Mouse (Mus musculus) stomach, embryonic 15.5 days (tissue): ENCODE results near the gene Zp2. TPM values are rescaled to one million over a fixed set of nuclear protein-coding genes. Genes with fewer than 3 reads are reported as not detected.
A peak's percentile ranks its signal among the peaks of the same experiment; 100 is the strongest.

Experiments
- ATAC-seq: fragments of 200-750 bp; cut with Nextera tagmentation; 2 replicates; pipeline ENCODE4 v1.8.0; 2017; ENCODE audit warnings: low read depth, moderate number of reproducible peaks, moderate TSS enrichment; ENCODE audit not compliant: insufficient read depth, low FRiP score
- H3K27ac ChIP-seq: fragments of 300-500 bp; sonication (generic); 2 replicates; pipeline ENCODE4 v1.5.1; 2015; ENCODE audit warnings: mild to moderate bottlenecking, inconsistent platforms
- H3K27me3 ChIP-seq: fragments of 300-500 bp; sonication (generic); replicated peaks from 2 replicates; pipeline ENCODE4 v1.6.1; 2015; ENCODE audit warnings: inconsistent platforms
- H3K36me3 ChIP-seq: fragments of 300-500 bp; sonication (generic); 2 replicates; pipeline ENCODE4 v1.6.1; 2015; ENCODE audit warnings: inconsistent platforms
- H3K4me1 ChIP-seq: fragments of 300-500 bp; sonication (generic); 2 replicates; pipeline ENCODE4 v1.6.1; 2015; ENCODE audit warnings: inconsistent platforms
- H3K4me2 ChIP-seq: fragments of 300-500 bp; sonication (generic); 2 replicates; pipeline ENCODE4 v1.6.1; 2015; ENCODE audit warnings: mild to moderate bottlenecking, inconsistent platforms
- H3K4me3 ChIP-seq: fragments of 300-500 bp; sonication (generic); replicated peaks from 2 replicates; pipeline ENCODE4 v1.5.1; 2015; ENCODE audit warnings: inconsistent platforms
- H3K9ac ChIP-seq: fragments of 300-500 bp; sonication (generic); 2 replicates; pipeline ENCODE4 v1.6.1; 2015; ENCODE audit warnings: inconsistent platforms
- H3K9me3 ChIP-seq: fragments of 300-500 bp; sonication (generic); 2 replicates; pipeline ENCODE4 v1.6.1; 2016; ENCODE audit warnings: inconsistent platforms
- WGBS: fragments of 180-500 bp; shearing (Covaris S2); methylation state at CpG from one replicate; pipeline ENCODE4 v1.1.7; 2015; 5-methylcytosine and 5-hydroxymethylcytosine counted together
- polyA plus RNA-seq: library from polyadenylated mRNA; unstranded; fragments of >200 nt; fragmentation: Nextera tagmentation; extraction: Ambion mirVana; gene quantifications from 2 replicates; pipeline ENCODE4 v1.2.1, GENCODE M21; 2015

Zp2 gene
- 0.15 TPM in 1 of 2 replicates, not detected in the other for polyA plus RNA-seq

DNA sequence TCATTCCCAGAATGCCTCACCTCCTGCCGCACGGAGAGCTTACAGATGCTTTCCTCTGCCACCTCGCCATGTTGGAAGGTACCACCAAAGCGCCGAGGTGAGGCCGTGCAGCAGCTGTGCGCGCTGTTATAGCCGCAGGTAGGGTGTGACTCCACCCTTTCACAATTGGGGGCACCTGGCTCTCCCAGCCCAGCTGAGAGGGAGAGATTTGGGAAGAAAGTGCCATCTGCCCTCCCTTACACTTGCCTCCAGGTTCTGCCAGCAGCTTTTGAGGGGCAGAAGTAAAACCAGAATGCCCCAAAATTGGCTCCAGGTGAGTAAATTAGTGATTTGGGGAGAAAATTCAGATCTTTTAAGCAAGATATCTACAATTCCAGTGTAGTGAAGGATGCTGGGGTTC, at the start of gene Zp2:
Zp2 (minus strand) TSS at position 101 of the 400 bp plus-strand sequence.
- no peak within 1 kb of the TSS for H3K27ac ChIP-seq
- no peaks in the 10 kb centered on the region for H3K4me1 ChIP-seq
- no peaks in the 10 kb centered on the region for H3K9me3 ChIP-seq
- H3K4me2 ChIP-seq, result no peak within 1 kb of the TSS
- 0 out of 2 replicates have a peak, but pooled peaks cover 4% of the 10 kb centered on the region for H3K27me3 ChIP-seq
- 62% methylated on average over 9 of the region's 9 CpGs for WGBS
- ATAC-seq, result no peak
- no peak within 1 kb of the TSS for H3K4me3 ChIP-seq
- no peaks in the 10 kb centered on the region for H3K36me3 ChIP-seq
- no peak within 1 kb of the TSS for H3K9ac ChIP-seq

- Histone ChIP-seq H3K4me1 (no peaks in the 10 kb centered on the region), H3K9ac (no peak overlapping the region), H3K9me3 (no peaks in the 10 kb centered on the region), H3K36me3 (no peaks in the 10 kb centered on the region), H3K27me3 (no peaks in the 10 kb centered on the region), H3K4me2 (no peak overlapping the region), H3K27ac (no peak overlapping the region), H3K4me3 (no peak overlapping the region)
- WGBS, result 74% methylated on average over 6 of the region's 6 CpGs
- ATAC-seq, result no peak
Measured at GRCm38 (mm10) chr7:120192816-120193215, 47.7 kb upstream of the Zp2 start.

GRCm38 (mm10) chr7:120192207-120192606, 47.1 kb upstream of the Zp2 start:
- Histone ChIP-seq H3K36me3 (no peaks in the 10 kb centered on the region), H3K4me2 (no peak overlapping the region), H3K9me3 (no peaks in the 10 kb centered on the region), H3K9ac (no peak overlapping the region), H3K27ac (no peak overlapping the region), H3K4me1 (no peaks in the 10 kb centered on the region), H3K4me3 (no peak overlapping the region), H3K27me3 (no peaks in the 10 kb centered on the region)
- no peak for ATAC-seq
- WGBS, result 38% methylated on average over 3 of the region's 3 CpGs

DNA sequence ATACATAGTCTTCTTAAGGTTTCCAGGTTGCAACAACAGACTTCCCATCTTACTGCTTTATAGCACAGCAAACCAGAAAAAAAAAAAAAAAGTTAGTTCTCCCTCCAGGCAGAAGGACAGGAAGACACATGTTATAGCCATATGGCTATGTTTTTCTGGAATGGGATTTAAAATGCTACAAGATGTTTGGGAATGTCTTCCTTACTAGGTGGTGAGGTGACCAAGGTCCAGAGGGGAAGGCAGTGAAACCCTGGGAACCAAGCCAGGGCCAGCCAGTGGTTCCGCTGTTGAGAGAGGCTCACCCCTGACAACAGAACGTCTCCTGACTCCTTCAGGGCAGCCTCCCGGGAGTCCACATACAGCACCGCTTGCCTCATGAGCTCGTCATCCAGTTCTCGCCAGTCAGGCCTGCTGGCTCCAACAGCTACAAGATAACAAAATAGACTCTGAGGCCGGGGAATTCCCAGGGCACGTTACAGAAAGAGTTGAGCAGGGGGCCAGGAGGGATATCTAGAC, 45.1 kb upstream of the Zp2 start:
- H3K4me2 ChIP-seq, result no peak overlapping the region
- H3K4me3 ChIP-seq, result no peak overlapping the region
- H3K27me3 ChIP-seq, result no peaks in the 10 kb centered on the region
- no peak overlapping the region for H3K9ac ChIP-seq
- H3K4me1 ChIP-seq, result no peaks in the 10 kb centered on the region
- no peak overlapping the region for H3K27ac ChIP-seq
- no peaks in the 10 kb centered on the region for H3K9me3 ChIP-seq
- no peaks in the 10 kb centered on the region for H3K36me3 ChIP-seq
- no peak for ATAC-seq
- 45% methylated on average over 8 of the region's 8 CpGs for WGBS

- 50% methylated on average over 8 of the region's 8 CpGs for WGBS
- peak; percentile 66; the same call in 1 of the 2 replicates for ATAC-seq
- Histone ChIP-seq H3K4me3 (no peak overlapping the region), H3K27me3 (no peaks in the 10 kb centered on the region), H3K27ac (no peak overlapping the region), H3K9ac (no peak overlapping the region), H3K4me1 (no peaks in the 10 kb centered on the region), H3K9me3 (no peaks in the 10 kb centered on the region), H3K36me3 (no peaks in the 10 kb centered on the region), H3K4me2 (no peak overlapping the region)
Measured at GRCm38 (mm10) chr7:120189369-120190149, 44.5 kb upstream of the Zp2 start.

DNA sequence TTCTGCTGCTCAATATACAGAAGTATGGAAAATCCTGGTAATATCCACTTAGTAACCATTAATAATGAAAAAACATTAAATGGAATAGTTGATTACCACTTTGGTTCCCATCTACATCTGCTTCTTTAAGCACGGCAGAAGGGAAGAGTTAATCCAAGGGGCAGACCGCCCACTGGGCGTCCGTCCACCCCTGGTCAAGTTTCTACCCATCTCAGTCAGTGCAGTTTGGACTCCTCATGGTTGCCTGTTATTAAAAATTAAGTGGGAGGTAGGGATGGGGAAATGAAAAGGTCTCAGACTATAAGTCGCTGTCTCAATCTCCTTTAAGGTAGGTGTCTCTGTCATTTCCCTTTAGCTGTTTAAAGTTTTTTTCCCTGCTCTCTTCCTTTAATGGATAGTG, 43.9 kb upstream of the Zp2 start:
- H3K36me3 ChIP-seq, result no peaks in the 10 kb centered on the region
- no peaks in the 10 kb centered on the region for H3K27me3 ChIP-seq
- no peak overlapping the region for H3K9ac ChIP-seq
- no peak overlapping the region for H3K4me2 ChIP-seq
- no peak overlapping the region for H3K27ac ChIP-seq
- H3K4me1 ChIP-seq, result no peaks in the 10 kb centered on the region
- no peaks in the 10 kb centered on the region for H3K9me3 ChIP-seq
- no peak for ATAC-seq
- H3K4me3 ChIP-seq, result no peak overlapping the region
- WGBS, result 85% methylated on average over 5 of the region's 5 CpGs

GRCm38 (mm10) chr7:120182891-120183290, 37.8 kb upstream of the Zp2 start:
- Histone ChIP-seq H3K36me3 (no peaks in the 10 kb centered on the region), H3K4me2 (no peak overlapping the region), H3K4me3 (no peak overlapping the region), H3K9ac (no peak overlapping the region), H3K27me3 (no peaks in the 10 kb centered on the region), H3K27ac (no peak overlapping the region), H3K9me3 (no peaks in the 10 kb centered on the region), H3K4me1 (no peaks in the 10 kb centered on the region)
- no peak for ATAC-seq

DNA sequence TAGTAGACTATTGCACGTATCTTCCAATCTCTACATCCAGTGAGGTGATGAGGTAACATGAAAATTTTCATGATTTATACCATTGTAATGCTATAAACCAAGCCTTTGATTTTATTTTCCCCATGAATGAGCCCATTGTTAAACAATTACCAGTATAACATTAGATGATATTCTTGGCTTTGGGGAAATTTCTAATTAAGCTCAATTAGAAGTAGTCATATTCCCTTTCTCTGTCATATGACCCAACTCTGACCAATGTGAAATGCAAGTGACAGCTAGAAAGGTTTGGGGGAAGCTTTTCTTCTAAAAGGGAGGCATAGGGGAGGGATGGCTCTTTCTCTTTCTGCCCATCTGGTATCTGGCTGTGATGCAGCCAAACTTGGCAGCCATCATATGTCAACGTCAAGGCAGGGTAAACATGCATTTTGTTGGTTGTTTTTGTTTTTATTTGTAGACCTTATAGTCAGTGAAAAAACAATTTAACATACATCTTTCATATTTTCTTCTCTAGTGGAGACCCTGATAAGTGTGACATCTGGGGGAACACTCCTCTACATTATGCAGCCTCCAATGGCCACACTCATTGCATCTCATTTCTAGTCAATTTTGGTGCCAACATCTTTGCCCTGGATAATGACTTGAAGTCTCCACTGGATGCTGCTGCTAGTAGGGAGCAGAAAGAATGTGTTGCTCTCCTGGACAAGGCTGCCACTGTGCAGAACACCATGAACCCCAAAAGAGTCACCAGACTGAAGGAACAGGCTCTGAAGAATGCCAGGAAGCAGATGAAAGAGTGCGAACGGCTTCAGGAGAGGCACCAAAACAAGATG, 36.5 kb upstream of the Zp2 start:
- ATAC-seq, result no peak
- no peaks in the 10 kb centered on the region for H3K9me3 ChIP-seq
- no peak overlapping the region for H3K4me3 ChIP-seq
- no peak overlapping the region for H3K9ac ChIP-seq
- no peak overlapping the region for H3K27ac ChIP-seq
- no peaks in the 10 kb centered on the region for H3K27me3 ChIP-seq
- H3K36me3 ChIP-seq, result no peaks in the 10 kb centered on the region
- H3K4me1 ChIP-seq, result no peaks in the 10 kb centered on the region
- WGBS, result 83% methylated on average over 4 of the region's 4 CpGs
- no peak overlapping the region for H3K4me2 ChIP-seq

DNA sequence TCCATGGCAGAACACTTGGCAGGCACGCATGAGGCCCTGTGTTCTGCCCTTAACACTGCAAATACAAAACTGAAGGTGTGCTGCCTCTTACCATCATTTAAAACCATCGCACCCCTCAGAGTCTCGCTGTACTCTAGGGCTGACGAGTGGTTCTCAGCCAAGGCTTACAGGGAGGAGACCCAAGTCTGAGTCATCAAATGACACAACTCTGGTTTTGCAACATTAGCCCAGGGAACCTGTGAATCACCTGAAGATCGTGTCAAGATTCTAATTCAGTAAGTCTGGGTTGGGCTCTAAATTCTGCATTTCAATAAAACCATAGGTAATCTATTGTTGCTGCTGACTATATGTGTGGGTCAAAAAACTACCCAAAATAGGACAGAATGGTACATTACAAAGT, 35.5 kb upstream of the Zp2 start:
- Histone ChIP-seq H3K4me2 (no peak overlapping the region), H3K27ac (no peak overlapping the region), H3K9me3 (no peaks in the 10 kb centered on the region), H3K4me1 (no peaks in the 10 kb centered on the region), H3K4me3 (no peak overlapping the region), H3K27me3 (no peaks in the 10 kb centered on the region), H3K36me3 (no peaks in the 10 kb centered on the region), H3K9ac (no peak overlapping the region)
- WGBS, result 73% methylated on average over 5 of the region's 5 CpGs
- no peak for ATAC-seq

- no peaks in the 10 kb centered on the region for H3K27me3 ChIP-seq
- no peaks in the 10 kb centered on the region for H3K4me1 ChIP-seq
- 10% methylated on average over 2 of the region's 2 CpGs for WGBS
- no peak overlapping the region for H3K27ac ChIP-seq
- ATAC-seq, result no peak
- no peak overlapping the region for H3K9ac ChIP-seq
- H3K9me3 ChIP-seq, result no peaks in the 10 kb centered on the region
- H3K4me2 ChIP-seq, result no peak overlapping the region
- no peak overlapping the region for H3K4me3 ChIP-seq
- no peaks in the 10 kb centered on the region for H3K36me3 ChIP-seq
Measured at GRCm38 (mm10) chr7:120178935-120179334, 33.8 kb upstream of the Zp2 start.

- Histone ChIP-seq H3K36me3 (no peaks in the 10 kb centered on the region), H3K4me2 (no peak overlapping the region), H3K4me1 (no peaks in the 10 kb centered on the region), H3K4me3 (no peak overlapping the region), H3K9me3 (no peaks in the 10 kb centered on the region), H3K27me3 (no peaks in the 10 kb centered on the region), H3K27ac (no peak overlapping the region), H3K9ac (no peak overlapping the region)
- 84% methylated on average over 3 of the region's 3 CpGs for WGBS
- no peak for ATAC-seq
Measured at GRCm38 (mm10) chr7:120177611-120178010, 32.5 kb upstream of the Zp2 start.
